Mouse (Mus musculus): Measurements from ENCODE around the gene Pagr1a.
A peak's percentile ranks its signal among the peaks of the same experiment; 100 is the strongest.

Pagr1a gene

DNA sequence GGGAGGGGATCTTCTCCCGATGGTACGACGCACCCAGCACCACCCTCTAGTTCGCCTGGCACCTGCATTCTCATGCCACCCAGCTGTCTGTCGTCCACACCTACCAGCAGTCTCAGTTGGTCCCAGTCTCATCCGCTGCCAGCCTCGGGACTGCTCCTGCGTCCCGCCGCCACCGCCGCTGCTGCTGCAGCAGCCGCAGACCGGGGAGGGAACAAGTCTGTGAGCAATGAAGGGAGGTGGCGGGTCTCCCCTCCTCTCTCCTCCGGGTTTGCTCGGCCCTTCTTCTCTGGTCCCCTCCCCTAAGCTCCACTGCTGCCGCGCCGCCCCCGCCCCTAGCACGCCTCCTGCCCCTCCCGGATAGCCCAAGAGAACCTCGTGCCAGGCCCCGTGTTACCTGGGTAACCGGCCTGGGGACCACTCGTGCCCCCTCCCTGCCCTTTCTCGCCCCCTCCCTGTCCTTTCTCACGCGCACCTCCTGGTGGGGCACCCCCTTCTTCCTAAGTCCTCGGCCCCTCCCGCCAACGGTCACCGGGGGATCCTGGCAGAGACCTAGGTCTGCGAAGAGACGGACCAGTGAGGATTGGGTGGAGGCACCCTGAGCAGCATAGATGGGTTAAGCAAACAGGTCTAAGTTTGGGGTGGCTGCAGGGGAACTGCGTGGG, 3.9 kb upstream of the Pagr1a start, which contains the start of the genes Gm42742 and Prrt2:
Gene Gm42742, minus strand, starts transcription at position 197 of the 662 bp plus-strand sequence.
Gene Prrt2, minus strand, starts transcription at position 311 of the 662 bp plus-strand sequence.
- DNase-seq, result peak; percentile 84 to 88

DNA sequence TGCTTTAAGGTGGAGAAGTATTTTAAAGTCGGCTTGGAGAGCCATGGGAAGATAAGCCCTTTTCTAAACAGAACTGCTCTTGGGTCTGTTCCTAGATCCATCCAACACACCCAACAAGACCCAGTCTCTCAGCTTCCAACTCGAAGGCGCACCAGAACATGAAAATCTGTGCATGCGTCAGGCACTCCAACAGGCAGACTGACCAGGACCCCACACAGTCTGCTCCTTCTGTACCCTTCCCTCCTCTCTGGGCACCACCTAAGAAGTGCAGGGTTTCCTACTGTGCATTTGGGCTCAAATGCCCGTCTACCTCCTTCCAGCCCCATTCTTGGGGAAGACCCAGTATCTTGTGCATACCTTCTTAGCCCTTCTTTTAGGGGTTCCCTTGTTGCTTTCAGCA, 3.3 kb upstream of the Pagr1a start:
- DNase-seq, result peak; percentile 58 to 66

DNA sequence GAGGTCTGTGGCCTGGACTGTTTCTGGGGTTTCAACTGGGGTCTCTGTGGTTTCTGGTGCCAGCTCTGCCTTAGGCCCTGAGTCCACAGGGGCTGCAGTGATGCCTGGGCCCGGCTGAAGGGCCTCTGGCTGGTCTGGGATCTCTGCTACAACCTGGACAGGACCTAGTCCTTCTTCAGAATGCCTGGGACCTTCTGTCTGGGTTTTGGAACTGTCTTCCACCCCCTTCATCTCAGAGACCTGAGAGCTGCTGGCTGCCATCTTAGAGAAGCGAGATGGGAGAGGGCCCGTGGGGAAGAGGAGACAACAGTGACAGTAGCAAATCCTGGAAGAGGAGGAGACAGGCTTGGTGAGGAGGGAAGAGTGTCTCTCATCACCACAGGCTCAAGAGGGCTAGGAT, 2.9 kb upstream of the Pagr1a start:
- peak; percentile 59 for DNase-seq

DNA sequence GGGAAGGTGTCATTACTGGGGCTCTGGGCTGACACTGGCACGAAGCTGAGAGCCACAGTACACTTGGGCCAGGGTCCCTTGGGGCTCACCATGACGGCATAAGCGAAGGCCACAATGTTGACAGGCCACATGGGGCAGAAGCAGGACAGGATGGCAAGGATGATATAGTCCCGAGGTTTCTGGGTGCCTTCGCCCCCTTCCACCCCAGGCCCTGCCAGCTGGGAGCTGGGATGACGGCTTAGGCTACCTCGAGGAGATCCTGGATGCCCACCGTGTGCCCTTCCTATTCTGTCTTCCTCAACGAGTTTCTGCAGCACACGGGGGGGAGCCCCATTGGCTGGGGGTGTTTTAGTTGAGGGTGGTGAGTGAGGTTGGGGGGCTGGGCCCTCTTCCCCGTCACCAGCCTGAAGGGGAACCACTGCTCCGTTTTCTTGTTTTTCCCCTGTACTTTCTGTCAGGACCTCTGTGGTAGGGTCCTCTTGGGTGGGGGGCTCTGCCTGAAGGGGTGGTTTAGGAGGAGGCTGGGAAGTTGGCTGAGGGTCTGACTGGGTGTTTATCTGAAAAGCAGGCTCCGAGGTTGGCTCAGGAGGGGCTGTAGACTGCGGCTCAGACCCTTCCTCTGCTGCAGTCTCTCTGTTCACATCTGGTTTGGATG, 2.3 kb upstream of the Pagr1a start:
- peak; percentile 47 to 53 for DNase-seq

DNA sequence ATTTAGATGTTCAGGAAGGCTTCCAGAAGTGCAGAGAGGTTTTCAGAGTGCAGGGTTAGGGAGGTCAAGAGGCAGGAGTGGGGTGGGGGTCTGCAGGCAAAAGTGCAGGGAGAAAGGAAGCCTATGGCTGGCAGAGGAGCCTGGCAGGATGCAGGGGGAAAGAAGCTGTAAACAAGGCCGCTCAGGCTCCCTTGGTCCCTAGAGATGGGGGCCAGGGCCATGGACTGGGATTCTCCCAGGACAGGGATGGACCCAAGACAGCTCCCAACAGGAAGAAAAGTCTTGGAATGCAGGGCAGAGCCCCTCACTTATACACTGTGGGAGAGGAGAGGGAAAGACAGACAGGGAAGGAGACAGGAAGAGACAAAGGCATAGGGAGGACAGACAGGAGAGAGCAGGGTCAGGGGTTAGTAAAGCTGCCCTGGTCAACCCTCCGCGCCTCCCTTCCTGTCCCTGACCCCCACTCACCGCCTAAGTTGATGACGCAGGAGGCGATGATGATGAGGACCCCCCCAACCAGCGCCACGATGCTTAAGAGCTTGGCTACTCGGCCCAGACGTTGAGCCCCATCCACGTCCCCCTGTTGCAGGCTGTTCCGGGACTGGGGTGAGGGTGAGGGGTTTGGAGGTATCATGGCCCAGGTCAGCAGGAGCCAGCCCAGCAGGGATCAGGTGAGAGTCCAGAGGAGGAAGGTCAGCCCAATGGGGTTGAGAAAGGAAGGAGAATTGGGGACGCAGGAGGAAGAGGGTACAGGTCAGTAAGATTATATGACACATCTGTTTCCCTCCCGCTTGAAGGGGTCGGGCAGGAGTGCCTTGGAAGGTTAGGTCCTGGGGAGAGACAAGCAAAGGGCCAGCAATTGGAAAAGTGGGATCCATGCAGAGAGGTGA, 1.5 kb upstream of the Pagr1a start:
- DNase-seq, result peak; percentile 49 to 52

DNA sequence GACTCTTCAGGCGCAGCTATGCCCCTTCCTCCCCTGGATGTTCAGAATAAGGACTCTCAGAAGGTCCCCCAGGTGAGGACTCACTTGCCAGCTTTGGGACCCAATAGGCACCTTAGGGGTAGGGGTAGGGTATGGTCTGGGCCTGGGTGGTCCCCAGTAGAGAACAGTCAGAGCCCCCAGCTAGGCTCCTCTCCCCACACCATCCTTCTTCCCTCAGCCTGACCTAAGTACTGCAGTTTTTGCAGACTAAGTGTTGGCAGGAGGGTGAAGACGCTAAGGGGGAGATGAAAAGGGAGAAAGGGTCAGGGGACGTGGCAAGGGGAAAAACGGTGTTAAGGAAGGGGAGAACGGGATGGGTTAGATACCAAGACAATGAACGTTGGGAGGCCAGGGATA, 796 bp upstream of the Pagr1a start:
- DNase-seq, result peak; percentile 32 to 34

DNA sequence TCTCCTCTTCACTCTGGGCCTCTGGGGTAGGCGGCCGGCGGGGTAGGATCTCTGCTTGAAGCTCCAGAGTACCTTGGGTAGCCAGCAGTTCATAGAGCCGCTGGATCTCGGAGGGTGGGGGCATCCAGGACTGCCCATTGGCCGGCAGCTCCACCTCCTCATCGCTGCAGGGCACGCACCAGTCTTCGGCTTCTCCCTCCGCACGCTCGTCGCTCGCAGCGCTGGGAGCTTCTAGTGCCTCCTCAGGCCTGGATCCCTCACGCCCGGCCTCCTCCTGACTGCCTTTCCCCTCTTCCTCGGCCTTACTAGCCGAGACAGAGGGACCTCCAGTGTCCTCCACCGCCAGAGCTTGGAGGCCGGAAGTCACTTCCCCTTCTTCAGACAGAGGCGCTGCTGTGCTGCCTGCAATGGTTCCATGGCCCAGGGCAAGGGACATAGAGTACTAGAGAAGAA, 640 bp downstream of the Pagr1a start:
- peak; percentile 78 to 80 for DNase-seq

DNA sequence TGATC, 869 bp downstream of the Pagr1a start, which contains the start of gene Pagr1b:
Gene Pagr1b, minus strand, starts transcription at position 4 of the 5 bp plus-strand sequence.
- DNase-seq, result no peak

DNA sequence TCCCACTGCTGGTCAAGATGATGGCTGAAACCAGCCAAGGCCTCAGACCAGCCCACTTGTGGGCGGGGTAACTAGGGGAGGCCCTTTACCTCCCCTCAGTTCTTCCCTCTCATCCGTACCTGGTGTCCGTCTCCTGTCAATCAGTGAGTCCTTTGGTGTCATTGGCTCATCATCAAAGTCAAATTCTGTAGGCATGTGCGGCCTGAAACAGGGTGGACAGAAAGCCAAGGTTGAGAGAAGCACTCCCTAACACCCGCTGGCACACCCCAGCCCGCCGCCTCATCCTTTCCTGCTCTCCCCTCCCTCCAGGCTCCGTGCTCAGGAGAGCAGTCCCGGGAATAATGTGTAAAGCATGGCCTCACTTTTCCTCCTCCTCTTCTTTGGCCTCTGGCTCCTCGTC, 1.1 kb downstream of the Pagr1a start:
- DNase-seq, result peak in 1 of 2 experiments; percentile 74

DNA sequence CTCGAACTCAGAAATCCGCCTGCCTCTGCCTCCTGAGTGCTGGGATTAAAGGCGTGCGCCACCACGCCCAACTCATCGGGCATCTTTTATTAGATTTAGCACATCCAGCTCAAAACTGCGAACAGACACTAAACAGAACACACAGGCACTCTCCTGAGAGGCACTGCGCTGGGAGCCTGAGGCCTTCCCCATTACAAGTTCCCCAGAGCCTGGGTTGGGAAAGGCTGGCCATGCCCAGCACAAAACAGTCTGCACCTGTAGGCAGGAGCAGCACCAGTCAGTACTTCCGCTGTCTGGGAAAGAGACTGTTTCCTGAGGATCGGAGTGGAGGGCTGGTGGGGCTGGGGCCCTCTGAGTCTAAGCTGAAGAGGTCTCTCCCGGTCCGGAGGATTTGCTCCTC, 2.2 kb downstream of the Pagr1a start:
- peak; percentile 32 to 42 for DNase-seq

DNA sequence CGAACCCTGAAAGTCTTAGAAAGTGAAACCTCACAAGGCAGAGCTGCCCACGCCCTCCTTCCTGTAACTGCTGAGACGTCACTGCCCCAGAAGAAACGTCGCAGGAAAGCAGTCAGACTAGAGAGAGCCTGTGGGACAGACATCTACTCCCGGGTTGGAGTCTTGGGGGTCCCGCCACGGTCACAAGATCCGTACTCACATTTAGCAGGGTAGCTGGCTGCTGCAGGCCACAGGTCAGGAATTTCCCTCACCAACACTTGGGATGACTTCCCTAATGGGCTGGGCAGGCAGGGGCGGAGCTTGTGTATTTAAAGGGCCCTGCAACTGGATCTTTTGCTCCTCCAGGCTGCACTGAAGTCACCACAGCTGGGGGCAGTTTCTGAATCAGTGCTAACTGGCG, 2.8 kb downstream of the Pagr1a start, which contains the start of gene Mvp:
Gene Mvp, minus strand, starts transcription at position 302 of the 400 bp plus-strand sequence.
- DNase-seq, result peak; percentile 66 to 74

DNA sequence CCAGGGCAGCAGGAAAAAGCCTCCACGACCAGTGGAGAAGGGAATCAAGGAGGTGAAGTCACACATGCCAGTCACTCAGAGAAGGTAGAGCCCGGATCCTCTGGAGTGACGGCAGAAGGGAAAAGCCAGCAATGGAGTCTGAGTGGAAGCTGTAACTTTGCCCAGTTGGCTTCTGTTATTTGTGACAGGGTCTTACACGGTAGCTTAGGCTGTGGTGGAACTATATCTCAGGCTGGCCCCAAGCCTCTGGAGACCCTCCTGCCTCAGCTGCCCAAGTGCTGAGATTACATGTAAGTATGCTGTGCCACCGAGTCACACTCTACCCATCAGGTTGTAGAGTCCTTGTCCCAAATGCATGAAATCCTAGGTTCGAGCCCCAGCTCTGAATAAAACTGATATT, 3.8 kb downstream of the Pagr1a start:
- DNase-seq, result peak in 1 of 2 experiments; percentile 32

DNA sequence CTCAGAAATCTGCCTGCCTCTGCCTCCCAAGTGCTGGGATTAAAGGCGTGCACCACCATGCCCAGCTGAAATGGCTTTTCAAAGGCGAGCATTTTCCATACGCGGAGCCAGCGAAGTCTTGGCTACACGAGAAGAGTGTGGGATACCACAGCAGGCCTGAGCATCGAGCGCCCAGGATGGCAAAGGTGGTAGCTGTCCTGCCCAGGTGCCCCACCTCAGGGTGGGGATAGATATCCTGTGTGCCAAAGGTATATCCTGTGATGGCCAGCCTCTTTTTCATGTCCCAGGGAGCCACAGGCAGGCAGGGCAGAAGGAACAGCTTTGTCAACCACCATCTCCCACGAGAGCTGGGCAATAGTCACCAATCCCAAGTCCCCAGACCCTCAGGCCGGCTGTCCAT, 4.3 kb downstream of the Pagr1a start:
- peak in 1 of 2 experiments; percentile 44 for DNase-seq

DNA sequence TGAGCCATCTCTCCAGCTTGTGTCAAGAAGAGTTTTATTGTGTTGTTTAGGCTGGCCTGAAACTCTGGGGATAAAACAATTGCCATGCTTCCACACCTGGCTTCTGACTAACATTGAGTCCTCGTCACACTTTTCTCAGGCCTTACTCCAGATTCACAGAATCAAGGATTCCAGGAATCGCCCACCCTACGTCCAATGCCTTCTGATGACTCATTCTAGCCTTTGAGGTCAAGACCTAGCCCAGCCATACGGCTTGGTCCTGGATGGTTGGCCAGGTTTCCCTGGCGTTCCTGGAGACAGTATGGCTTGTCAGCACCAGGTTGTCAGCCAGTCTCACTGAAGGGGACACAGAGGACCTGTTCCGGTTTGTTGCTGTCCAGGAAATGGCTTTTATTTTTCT, 4.8 kb downstream of the Pagr1a start:
- DNase-seq, result peak; percentile 38 to 49

DNA sequence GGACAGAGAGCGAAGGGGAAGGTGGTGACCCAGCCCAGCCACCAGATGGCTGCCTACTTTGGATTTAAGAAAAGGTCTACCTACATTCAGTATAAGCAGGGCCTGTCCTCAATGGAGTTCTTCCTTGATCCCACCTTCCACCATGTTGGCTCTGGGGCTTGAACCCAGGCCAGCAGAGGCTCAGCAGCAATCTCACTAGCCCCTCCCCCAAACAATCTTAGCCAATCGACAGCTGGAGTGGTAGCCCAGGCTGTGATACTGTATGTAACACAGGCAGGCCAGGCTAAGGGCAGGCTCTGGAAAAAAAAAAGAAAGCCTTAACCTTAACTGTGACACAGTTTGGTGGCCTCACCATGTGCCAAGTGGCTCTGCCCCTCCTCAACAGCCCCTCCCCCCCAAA, 5.4 kb downstream of the Pagr1a start:
- peak in 1 of 2 experiments; percentile 45 for DNase-seq

DNA sequence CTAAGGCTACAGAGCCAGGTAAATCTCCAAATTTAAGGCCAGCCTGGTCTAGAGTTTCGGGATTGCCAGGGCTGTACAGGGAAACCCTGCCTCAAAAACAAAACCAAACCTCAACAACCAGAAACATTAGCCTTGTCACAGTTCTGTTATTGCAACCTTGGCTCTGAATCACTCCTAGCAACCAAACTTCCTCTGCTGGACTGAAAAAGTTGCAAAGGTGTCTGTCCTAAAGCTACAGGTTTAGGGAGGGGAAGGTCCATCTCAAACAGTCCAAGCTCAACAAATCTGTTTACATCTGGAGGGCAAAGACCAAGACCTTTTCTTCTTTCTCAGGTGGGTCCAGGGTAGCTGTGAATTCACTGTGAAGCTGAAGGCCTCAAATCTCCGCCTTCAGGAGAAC, 6.1 kb downstream of the Pagr1a start:
- no peak for DNase-seq

DNA sequence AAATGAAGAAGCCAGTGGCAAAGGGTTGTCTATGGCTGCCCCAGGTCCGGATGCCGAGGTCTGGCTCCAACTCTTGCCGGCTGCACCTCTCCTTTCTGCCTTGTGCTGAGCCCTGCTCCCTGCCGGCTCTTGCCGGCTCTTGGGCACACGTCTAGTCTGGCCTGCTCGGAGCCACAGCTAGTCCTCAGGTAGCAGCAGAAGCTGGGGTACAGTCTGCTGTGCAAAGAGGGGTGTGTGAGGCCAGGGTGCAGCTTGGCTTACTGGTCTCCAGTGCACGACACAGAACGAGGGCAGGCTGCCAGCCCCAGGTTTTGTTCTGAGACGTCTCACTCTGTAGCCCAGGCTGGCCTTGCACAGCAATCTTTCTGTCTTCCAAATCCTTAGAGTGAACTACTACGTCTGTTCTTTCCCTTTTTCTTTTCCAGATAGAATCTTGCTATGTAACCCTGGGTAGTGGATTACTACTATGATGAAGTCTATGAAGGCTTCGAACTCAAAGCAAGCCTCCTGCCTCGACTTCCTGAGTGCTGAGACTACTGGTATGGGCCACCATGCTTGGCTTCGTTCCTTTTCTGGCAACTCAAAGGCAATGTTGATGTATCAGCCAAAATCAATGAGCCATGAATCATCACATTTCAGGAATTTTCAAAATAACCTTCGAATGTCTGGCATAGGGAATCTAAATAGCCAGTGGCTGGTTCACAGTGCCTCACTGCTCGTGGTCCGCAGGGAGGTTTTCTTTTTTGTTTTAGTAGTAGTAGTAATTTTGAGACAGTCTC, 7.7 kb downstream of the Pagr1a start:
- DNase-seq, result peak; percentile 75 to 78

DNA sequence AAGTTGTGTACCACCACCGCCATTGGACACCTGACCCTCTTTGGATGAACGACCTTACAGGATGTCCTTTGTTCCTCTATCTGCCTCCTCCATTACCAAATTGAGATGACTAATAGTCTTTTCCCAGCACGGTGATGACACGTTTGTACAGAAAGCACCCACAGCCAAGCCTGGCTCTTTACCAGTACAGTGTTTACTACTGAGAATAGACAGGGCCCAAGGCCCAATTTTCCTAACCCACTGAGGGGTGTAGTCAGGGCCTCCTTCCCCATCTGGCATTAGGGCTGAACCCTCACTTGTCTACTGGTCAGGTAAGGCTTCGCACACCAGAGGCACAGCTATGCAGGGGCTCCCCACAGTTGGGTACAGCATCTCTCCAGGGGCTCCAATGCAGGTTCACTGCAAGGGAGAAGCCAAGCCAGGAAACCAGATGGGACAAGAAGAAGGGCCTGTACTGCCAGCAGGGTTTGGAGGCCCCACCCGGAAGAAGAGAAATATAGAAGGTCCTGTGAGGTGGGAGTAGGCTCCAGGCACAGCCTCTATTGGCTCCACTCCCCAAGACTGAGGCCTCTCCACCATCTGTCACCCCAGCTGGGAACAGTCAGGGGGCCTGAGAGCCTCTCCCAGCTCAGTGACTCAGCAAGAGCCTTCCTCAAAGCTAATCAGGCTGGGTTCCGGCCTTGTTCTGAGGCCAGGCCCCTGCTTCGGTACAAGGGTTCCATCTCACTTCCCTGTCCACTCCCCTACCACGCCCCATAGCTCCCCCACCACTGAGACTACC, 8.7 kb downstream of the Pagr1a start:
- DNase-seq, result peak; percentile 97 to 98

DNA sequence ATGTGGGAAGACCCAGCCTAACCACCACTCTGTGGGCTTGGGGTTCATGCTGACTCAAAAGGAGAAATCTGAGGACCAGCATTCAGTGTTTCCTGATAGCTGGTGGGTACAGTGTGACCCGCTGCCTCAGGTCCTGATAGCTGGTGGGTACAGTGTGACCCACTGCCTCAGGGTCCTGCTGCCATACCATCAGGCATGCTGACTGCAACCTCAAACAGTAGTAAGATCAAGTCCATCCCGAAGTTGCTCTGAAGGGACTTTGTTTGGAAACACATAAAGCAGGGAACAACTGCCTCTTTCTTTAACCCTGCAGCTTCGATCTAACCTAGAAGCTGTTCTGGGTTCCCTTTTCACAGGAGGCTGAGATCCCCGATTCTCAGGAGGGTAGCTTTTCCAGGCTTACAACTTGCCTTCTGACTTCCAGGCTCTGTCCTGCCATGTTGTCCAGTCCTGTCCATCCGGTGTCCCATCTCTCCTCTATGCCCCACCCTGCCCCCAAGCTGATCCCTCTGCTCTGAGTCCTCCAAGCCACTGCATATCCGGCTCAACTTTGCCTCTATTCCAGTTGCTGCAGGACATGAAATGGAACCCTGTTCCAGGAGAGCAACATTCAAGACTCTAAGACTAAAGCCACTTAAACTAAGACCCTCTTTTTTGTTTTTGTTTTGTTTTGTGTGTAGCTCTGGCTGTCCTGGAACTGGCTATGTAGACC, 9.7 kb downstream of the Pagr1a start:
- peak; percentile 46 to 53 for DNase-seq

DNA sequence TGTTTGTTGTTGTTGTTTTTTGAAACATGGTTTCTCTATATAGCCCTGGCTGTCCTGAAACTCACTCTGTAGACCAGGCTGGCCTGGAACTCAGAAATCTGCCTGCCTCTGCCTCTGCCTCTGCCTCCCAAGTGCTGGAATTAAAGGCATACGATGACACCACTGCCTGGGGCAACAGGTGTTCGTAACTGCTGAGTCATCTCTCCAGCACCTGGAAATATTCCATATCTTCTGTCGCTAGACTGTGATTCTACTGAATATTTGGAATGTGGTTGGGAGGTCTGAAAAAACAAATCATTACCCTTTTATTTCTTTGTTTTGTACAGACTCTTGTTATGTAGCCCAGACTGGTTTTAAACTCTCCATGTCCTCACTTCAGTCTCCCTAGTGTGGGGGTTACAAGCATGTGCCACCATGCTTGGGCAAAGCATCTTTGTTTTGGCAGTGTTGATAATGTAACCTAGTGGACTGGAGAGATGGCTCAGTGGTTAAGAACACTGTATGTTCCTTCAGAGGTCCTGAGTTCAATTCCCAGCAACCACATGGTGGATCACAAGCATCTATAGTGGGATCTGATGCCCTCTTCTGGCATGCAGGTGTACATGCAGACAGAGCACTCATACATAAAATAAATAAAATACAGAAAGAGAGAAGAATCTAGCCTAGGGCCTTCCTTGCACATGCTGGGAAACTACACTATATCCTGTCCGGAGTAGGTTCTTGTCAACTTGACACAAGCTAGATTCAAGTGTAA, 12.9 kb downstream of the Pagr1a start:
- no peak for DNase-seq

DNA sequence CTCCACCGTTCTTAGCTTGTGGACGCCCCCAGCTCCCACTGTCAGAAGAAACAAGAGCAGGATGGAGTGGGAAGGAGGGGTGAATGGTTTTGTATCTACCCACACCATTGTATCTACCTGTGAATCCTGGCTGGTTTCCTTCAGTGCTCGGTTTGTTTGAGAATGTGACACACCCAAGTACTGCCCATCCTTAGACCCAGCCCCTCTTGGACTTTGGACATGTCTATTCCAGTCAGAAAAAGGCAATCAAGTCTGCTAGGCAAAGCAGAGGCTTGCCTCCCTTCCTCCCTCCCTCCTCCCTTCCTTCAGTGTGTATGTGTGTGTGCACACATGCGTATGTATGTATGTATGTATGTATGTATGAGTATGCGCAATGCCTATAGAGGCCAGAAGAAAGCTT, 13.5 kb downstream of the Pagr1a start:
- DNase-seq, result no peak
